Mouse (Mus musculus): ENCODE data around the gene Sgms1. TPM values are rescaled to one million over a fixed set of nuclear protein-coding genes. Genes with fewer than 3 reads are reported as not detected.

Gene Sgms1
- polyA plus RNA-seq, 1 experiment: 42.2 TPM

GRCm38 (mm10) chr19:32166823-32167605, 222.5 kb downstream of the Sgms1 start:
- TF ChIP-seq CTCF (IDR thresholded peaks at IDR 0.05; ENCODE audit: borderline replicate concordance, insufficient read depth, low read length) (no peak), POLR2A (IDR thresholded peaks at IDR 0.05; ENCODE audit: low read depth, low read length) (no peak)
- H3K4me1 ChIP-seq (ENCODE audit: control insufficient read depth, insufficient read depth, low read length): no peaks in the 10 kb centered on the region
- no peak overlapping the region for H3K4me3 ChIP-seq (ENCODE audit: insufficient read depth, low read length)
- H3K27ac ChIP-seq (ENCODE audit: insufficient read depth, low read length): no peak overlapping the region

- TF ChIP-seq POLR2A (IDR thresholded peaks at IDR 0.05; ENCODE audit: low read depth, low read length) (no peak), CTCF (IDR thresholded peaks at IDR 0.05; ENCODE audit: borderline replicate concordance, insufficient read depth, low read length) (no peak)
- no peak overlapping the region for H3K27ac ChIP-seq (ENCODE audit: insufficient read depth, low read length)
- no peak overlapping the region for H3K4me3 ChIP-seq (ENCODE audit: insufficient read depth, low read length)
- no peaks in the 10 kb centered on the region for H3K4me1 ChIP-seq (ENCODE audit: control insufficient read depth, insufficient read depth, low read length)
Measured at GRCm38 (mm10) chr19:32165711-32166110, 223.8 kb downstream of the Sgms1 start.

GRCm38 (mm10) chr19:32164128-32164527, 225.4 kb downstream of the Sgms1 start:
- no peak for TF ChIP-seq POLR2A (IDR thresholded peaks at IDR 0.05; ENCODE audit: low read depth, low read length)
- no peak for TF ChIP-seq CTCF (IDR thresholded peaks at IDR 0.05; ENCODE audit: borderline replicate concordance, insufficient read depth, low read length)
- Histone ChIP-seq H3K27ac (ENCODE audit: insufficient read depth, low read length) (no peak overlapping the region), H3K4me3 (ENCODE audit: insufficient read depth, low read length) (no peak overlapping the region), H3K4me1 (ENCODE audit: control insufficient read depth, insufficient read depth, low read length) (no peaks in the 10 kb centered on the region)

DNA sequence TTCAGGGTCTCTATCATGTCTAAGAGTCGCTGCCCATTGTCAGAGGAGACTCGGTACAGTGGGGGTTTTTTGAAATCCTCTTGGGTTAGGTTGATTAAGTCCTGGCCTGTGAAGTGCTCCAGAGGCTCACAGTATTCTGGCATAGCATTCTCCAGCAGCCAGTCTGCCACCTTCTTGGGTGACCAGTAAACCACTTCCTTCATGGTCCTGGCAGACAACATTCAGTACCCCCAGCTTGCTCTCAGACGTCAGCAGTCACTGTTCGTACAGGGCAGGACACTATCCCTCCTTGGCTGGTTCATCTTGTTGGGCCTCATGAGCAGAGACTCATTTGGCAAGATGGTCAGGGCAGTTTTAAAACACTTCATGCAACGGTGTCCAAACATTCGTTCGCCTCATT, 229.6 kb downstream of the Sgms1 start:
- Histone ChIP-seq H3K4me1 (ENCODE audit: control insufficient read depth, insufficient read depth, low read length) (no peaks in the 10 kb centered on the region), H3K4me3 (ENCODE audit: insufficient read depth, low read length) (no peak overlapping the region)
- TF ChIP-seq POLR2A (IDR thresholded peaks at IDR 0.05; ENCODE audit: low read depth, low read length) (no peak), CTCF (IDR thresholded peaks at IDR 0.05; ENCODE audit: borderline replicate concordance, insufficient read depth, low read length) (no peak)

DNA sequence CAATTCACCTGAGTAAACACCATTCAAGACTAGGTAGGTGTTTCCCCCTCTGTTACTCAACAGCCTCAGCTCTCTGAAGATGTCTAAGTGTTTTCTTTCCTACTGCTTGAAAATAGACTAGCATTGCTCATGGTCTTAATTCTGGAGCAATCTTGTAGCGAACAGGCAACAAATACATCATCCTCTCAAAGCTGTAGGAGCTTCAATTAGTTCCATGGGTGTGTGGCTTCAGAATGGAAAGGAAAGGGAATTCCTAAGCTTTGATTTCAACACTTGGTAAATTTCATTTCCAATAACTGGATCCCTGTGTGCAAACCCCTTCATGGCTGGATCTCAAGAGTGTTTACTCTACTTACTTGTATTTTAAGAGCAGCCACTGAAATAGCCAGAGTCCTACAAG, 230.3 kb downstream of the Sgms1 start:
- Histone ChIP-seq H3K27ac (ENCODE audit: insufficient read depth, low read length) (no peak overlapping the region), H3K4me1 (ENCODE audit: control insufficient read depth, insufficient read depth, low read length) (no peaks in the 10 kb centered on the region), H3K4me3 (ENCODE audit: insufficient read depth, low read length) (no peak overlapping the region)
- TF ChIP-seq POLR2A (IDR thresholded peaks at IDR 0.05; ENCODE audit: low read depth, low read length) (no peak), CTCF (IDR thresholded peaks at IDR 0.05; ENCODE audit: borderline replicate concordance, insufficient read depth, low read length) (no peak)

More for the DNA sequence above, 229.6 kb downstream of the Sgms1 start:
- no peak overlapping the region for H3K27ac ChIP-seq (ENCODE audit: insufficient read depth, low read length)

DNA sequence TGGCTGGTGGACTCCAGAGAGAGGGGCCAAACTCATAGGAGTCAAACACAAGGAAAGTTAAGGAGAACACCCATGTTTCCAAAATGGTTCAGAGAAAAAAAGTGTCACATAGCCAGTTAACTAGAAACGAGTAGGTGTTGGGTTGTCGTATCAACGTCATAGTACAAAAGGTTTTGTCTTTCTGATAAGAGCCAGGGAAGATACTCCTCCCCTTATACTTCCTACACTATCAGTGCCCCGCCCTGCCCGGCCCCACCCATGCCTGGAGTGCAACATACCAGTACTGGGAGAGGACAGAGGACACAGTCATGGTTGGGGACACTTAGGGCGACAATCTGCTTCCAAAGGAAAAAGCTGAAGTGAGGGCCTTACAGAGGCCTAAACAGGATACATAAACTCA, 232.5 kb downstream of the Sgms1 start:
- Histone ChIP-seq H3K27ac (ENCODE audit: insufficient read depth, low read length) (no peak overlapping the region), H3K4me3 (ENCODE audit: insufficient read depth, low read length) (no peak overlapping the region)
- TF ChIP-seq CTCF (IDR thresholded peaks at IDR 0.05; ENCODE audit: borderline replicate concordance, insufficient read depth, low read length) (no peak), POLR2A (IDR thresholded peaks at IDR 0.05; ENCODE audit: low read depth, low read length) (no peak)

GRCm38 (mm10) chr19:32152529-32152928, 237.0 kb downstream of the Sgms1 start:
- Histone ChIP-seq H3K27ac (ENCODE audit: insufficient read depth, low read length) (no peak overlapping the region), H3K4me1 (ENCODE audit: control insufficient read depth, insufficient read depth, low read length) (no peaks in the 10 kb centered on the region), H3K4me3 (ENCODE audit: insufficient read depth, low read length) (no peak overlapping the region)
- TF ChIP-seq POLR2A (IDR thresholded peaks at IDR 0.05; ENCODE audit: low read depth, low read length): no peak
- no peak for TF ChIP-seq CTCF (IDR thresholded peaks at IDR 0.05; ENCODE audit: borderline replicate concordance, insufficient read depth, low read length)

More for the DNA sequence above, 232.5 kb downstream of the Sgms1 start:
- no peaks in the 10 kb centered on the region for H3K4me1 ChIP-seq (ENCODE audit: control insufficient read depth, insufficient read depth, low read length)

DNA sequence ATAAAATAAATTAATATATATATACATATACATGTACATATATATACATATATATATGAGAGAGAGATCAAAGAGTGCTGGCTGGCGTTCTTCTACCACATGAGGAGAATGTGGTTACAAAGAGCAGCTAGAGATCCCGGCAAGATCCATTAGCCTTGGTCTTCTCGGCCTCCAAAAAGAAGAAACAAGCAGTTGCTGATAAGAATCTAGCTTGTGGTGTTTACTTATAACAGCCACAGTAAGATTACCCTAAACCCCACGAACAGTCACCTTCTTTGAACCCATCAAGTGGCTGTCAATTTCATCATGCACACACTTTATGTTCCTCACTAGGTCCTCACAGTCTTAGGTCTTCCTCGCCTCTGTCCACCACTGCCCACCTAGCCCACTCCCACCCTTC, 240.8 kb downstream of the Sgms1 start:
- H3K4me3 ChIP-seq (ENCODE audit: insufficient read depth, low read length): no peak overlapping the region
- no peak for TF ChIP-seq POLR2A (IDR thresholded peaks at IDR 0.05; ENCODE audit: low read depth, low read length)
- no peak for TF ChIP-seq CTCF (IDR thresholded peaks at IDR 0.05; ENCODE audit: borderline replicate concordance, insufficient read depth, low read length)

GRCm38 (mm10) chr19:32142383-32142782, 247.1 kb downstream of the Sgms1 start:
- H3K27ac ChIP-seq (ENCODE audit: insufficient read depth, low read length): no peak overlapping the region
- H3K4me1 ChIP-seq (ENCODE audit: control insufficient read depth, insufficient read depth, low read length): no peaks in the 10 kb centered on the region
- TF ChIP-seq POLR2A (IDR thresholded peaks at IDR 0.05; ENCODE audit: low read depth, low read length) (no peak), CTCF (IDR thresholded peaks at IDR 0.05; ENCODE audit: borderline replicate concordance, insufficient read depth, low read length) (no peak)
- H3K4me3 ChIP-seq (ENCODE audit: insufficient read depth, low read length): no peak overlapping the region

More for the DNA sequence above, 240.8 kb downstream of the Sgms1 start:
- no peaks in the 10 kb centered on the region for H3K4me1 ChIP-seq (ENCODE audit: control insufficient read depth, insufficient read depth, low read length)
- no peak overlapping the region for H3K27ac ChIP-seq (ENCODE audit: insufficient read depth, low read length)

DNA sequence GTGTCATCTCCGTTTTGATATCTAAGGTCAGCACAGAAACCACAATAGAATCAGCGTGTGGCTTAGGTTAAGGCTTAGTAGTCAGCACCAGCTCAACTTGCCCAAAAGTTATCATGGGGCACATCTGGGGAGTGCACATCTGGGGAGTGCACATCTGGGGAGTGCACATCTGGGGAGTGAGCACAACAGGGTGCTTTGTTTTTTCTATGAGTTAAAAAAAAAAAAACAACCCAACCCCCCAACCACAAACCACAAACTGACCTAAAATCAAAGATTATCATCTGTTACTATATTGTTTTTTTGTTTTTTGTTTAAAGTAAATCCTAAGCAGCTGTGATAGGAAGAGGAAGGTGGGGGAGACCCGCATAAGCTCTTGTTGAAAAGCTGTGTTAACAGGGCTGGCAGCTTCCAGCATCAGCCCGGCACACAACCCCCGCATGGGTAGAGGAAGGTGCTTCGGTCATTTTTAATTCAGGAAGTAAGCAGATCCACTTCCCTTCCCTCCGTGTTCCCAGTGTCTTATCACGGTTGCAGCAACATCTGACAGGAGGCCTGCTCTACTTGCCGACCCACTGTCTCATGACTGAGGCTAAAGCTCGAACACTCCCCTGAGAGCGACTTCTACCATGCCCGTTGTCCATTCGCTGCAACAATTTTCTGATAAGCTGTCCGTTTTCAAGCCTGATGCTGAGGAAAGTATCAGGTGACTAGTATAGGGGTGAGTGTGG, 251.0 kb downstream of the Sgms1 start:
- Histone ChIP-seq H3K27ac (ENCODE audit: insufficient read depth, low read length) (no peak overlapping the region), H3K4me3 (ENCODE audit: insufficient read depth, low read length) (no peak overlapping the region), H3K4me1 (ENCODE audit: control insufficient read depth, insufficient read depth, low read length) (peaks cover 4% of the 10 kb centered on the region; the same call in 1 of the 2 replicates)
- TF ChIP-seq CTCF (IDR thresholded peaks at IDR 0.05; ENCODE audit: borderline replicate concordance, insufficient read depth, low read length) (no peak), POLR2A (IDR thresholded peaks at IDR 0.05; ENCODE audit: low read depth, low read length) (no peak)

All from embryonic fibroblast, embryonic 13.5 days (primary cell).